Mouse (Mus musculus) thymus, postnatal 0 days (tissue): ENCODE results near the gene Arhgap9. TPM values are rescaled to one million over a fixed set of nuclear protein-coding genes. Genes with fewer than 3 reads are reported as not detected.
A peak's percentile ranks its signal among the peaks of the same experiment; 100 is the strongest.

Source experiments
- DNase-seq: peaks from one replicate; pipeline ENCODE4 v3.0.0-alpha.2; 2015; ENCODE audit warnings: low spot score
- polyA plus RNA-seq: library from polyadenylated mRNA; unstranded; fragments of >200 nt; fragmentation: Nextera tagmentation; extraction: Ambion mirVana; gene quantifications from 2 replicates; pipeline ENCODE4 v1.2.1, GENCODE M21; 2015

The Arhgap9 gene
- 107 and 127 TPM in 2 replicates for polyA plus RNA-seq

GRCm38 (mm10) chr10:127321621-127322020, at the start of gene Arhgap9:
TSS of gene Arhgap9 (plus strand) at chr10:127321964.
- peak; percentile 75 for DNase-seq

GRCm38 (mm10) chr10:127272371-127272770, 49.4 kb upstream of the Arhgap9 start:
- no peak for DNase-seq

GRCm38 (mm10) chr10:127274261-127275022, 47.3 kb upstream of the Arhgap9 start:
- no peak for DNase-seq

GRCm38 (mm10) chr10:127279730-127280129, 42.0 kb upstream of the Arhgap9 start:
- DNase-seq = no peak

GRCm38 (mm10) chr10:127281316-127281715, 40.4 kb upstream of the Arhgap9 start:
- no peak for DNase-seq

- no peak for DNase-seq
Observed at GRCm38 (mm10) chr10:127282620-127283215, 39.0 kb upstream of the Arhgap9 start.

GRCm38 (mm10) chr10:127284105-127284622, 37.6 kb upstream of the Arhgap9 start:
- no peak for DNase-seq

- DNase-seq = no peak
Observed at GRCm38 (mm10) chr10:127284724-127285500, 36.9 kb upstream of the Arhgap9 start.

GRCm38 (mm10) chr10:127285644-127286043, 36.1 kb upstream of the Arhgap9 start:
- DNase-seq = no peak

GRCm38 (mm10) chr10:127286194-127286593, 35.6 kb upstream of the Arhgap9 start:
- DNase-seq = no peak

- no peak for DNase-seq
Observed at GRCm38 (mm10) chr10:127286730-127287129, 35.0 kb upstream of the Arhgap9 start.

GRCm38 (mm10) chr10:127287271-127287935, 34.4 kb upstream of the Arhgap9 start:
- no peak for DNase-seq

GRCm38 (mm10) chr10:127287936-127288293, 33.8 kb upstream of the Arhgap9 start:
- no peak for DNase-seq

GRCm38 (mm10) chr10:127288328-127288799, 33.4 kb upstream of the Arhgap9 start:
- DNase-seq = peak; percentile 54

- DNase-seq = peak; percentile 92
Observed at GRCm38 (mm10) chr10:127288800-127289572, 32.8 kb upstream of the Arhgap9 start, which contains the start of gene Mbd6. TSS of gene Mbd6 (minus strand) at chr10:127289018.

GRCm38 (mm10) chr10:127289573-127290191, 32.1 kb upstream of the Arhgap9 start:
- DNase-seq = peak; percentile 43

- peak; percentile 99 for DNase-seq
Observed at GRCm38 (mm10) chr10:127290307-127290929, 31.3 kb upstream of the Arhgap9 start.

- peak; percentile 62 for DNase-seq
Observed at GRCm38 (mm10) chr10:127290930-127291880, 30.6 kb upstream of the Arhgap9 start.
